In genomic region chr3:55828481-55829256, GRCm38 (mm10) we compare ENCODE assay signal across 8 mouse cellular contexts. TPM values are rescaled to one million over a fixed set of nuclear protein-coding genes. Genes with fewer than 3 reads are reported as not detected.
DNase-seq lines count a peak whose midpoint lies in the region; ATAC-seq and TF ChIP-seq lines count a peak whose summit lies in the region.
"Had no signal": no experiment of that assay in that cellular context is flagged by ENCODE, and none has a peak within 500 bp of the region (broad histone marks: within the 10 kb centered on the region; RNA-seq: fewer than 3 reads in every experiment).

No protein-coding gene starts in this region.

- H3K4me3 ChIP-seq in lung, postnatal 0 days (ENCODE audit: low read depth, low read length): no peak overlapping the region
- H3K4me3 ChIP-seq in intestine, embryonic 15.5 days (replicated peaks): no peak overlapping the region

- H3K4me2 ChIP-seq in lung, postnatal 0 days (replicated peaks; ENCODE audit: low read depth, low read length): no peak overlapping the region
- no peak overlapping the region for H3K4me2 ChIP-seq in intestine, embryonic 15.5 days (replicated peaks)

- ATAC-seq in lung, postnatal 0 days: peak; percentile 35
- peak; percentile 98 for ATAC-seq in common myeloid progenitor, adult 5-6 weeks (replicated peaks; ENCODE audit: low read depth, poor library complexity, severe bottlenecking)
- peak; percentile 41; the same call in 1 of the 2 replicates for ATAC-seq in intestine, embryonic 15.5 days
- ATAC-seq in megakaryocyte-erythroid progenitor cell, adult 5-6 weeks (replicated peaks; ENCODE audit: low FRiP score, low TSS enrichment, poor library complexity, severe bottlenecking): peak; percentile 98

- 31% methylated on average over 10 of the region's 10 CpGs for WGBS in lung, postnatal 0 days
- 46% methylated on average over 10 of the region's 10 CpGs for WGBS in intestine, embryonic 15.5 days

- peak; percentile 49 for DNase-seq in lung, postnatal 0 days (ENCODE audit: low spot score)
- no peak for DNase-seq in lung, postnatal 25 days (ENCODE audit: low spot score)
- no peak for DNase-seq in ovary, postnatal 36 days (ENCODE audit: low spot score)
- no peak for DNase-seq in urinary bladder, postnatal 14 days (ENCODE audit: low spot score)
- DNase-seq: right cerebral cortex, adult 18-20 months had no signal

- no peak overlapping the region for H3K27ac ChIP-seq in lung, postnatal 0 days (ENCODE audit: low read length)
- H3K27ac ChIP-seq in intestine, embryonic 15.5 days: no peak overlapping the region

- TF ChIP-seq CTCF in lung, postnatal 0 days (IDR thresholded peaks at IDR 0.05): no peak

- no peaks in the 10 kb centered on the region for H3K27me3 ChIP-seq in lung, postnatal 0 days (replicated peaks; ENCODE audit: insufficient read depth, low read length)
- H3K27me3 ChIP-seq in intestine, embryonic 15.5 days (replicated peaks): no peaks in the 10 kb centered on the region

- no peak overlapping the region for H3K9ac ChIP-seq in lung, postnatal 0 days (replicated peaks; ENCODE audit: low read depth)
- H3K9ac ChIP-seq in intestine, embryonic 15.5 days: no peak overlapping the region

- H3K4me1 ChIP-seq in lung, postnatal 0 days (ENCODE audit: insufficient read depth, low read depth, low read length): no peaks in the 10 kb centered on the region
- no peaks in the 10 kb centered on the region for H3K4me1 ChIP-seq in intestine, embryonic 15.5 days (replicated peaks)

- no peak for TF ChIP-seq EP300 in lung, postnatal 0 days (IDR thresholded peaks at IDR 0.05)

- no peaks in the 10 kb centered on the region for H3K9me3 ChIP-seq in lung, postnatal 0 days (ENCODE audit: low read length)
- no peaks in the 10 kb centered on the region for H3K9me3 ChIP-seq in intestine, embryonic 15.5 days

- no peaks in the 10 kb centered on the region for H3K36me3 ChIP-seq in lung, postnatal 0 days (ENCODE audit: insufficient read depth, low read length)
- H3K36me3 ChIP-seq in intestine, embryonic 15.5 days: no peaks in the 10 kb centered on the region

RNA-seq across cellular contexts. Expression of gene Mab21l1, which starts 46.4 kb away (rescaled TPM):
- 0.24 TPM in 1 of 2 replicates, not detected in the other for polyA plus RNA-seq in lung, postnatal 0 days (2015; fragmentation: Nextera tagmentation; extraction: Ambion mirVana)
- not detected in 2 replicates for total RNA-seq in common myeloid progenitor, adult 5-6 weeks (2017)
- 10.7 and 13.0 TPM in 2 replicates for polyA plus RNA-seq in intestine, embryonic 15.5 days (2015; fragmentation: Nextera tagmentation; extraction: Ambion mirVana)
- total RNA-seq in megakaryocyte-erythroid progenitor cell, adult 5-6 weeks (2014; fragmentation: Nextera tagmentation): not detected in 2 replicates
- not detected in 2 replicates for total RNA-seq in megakaryocyte-erythroid progenitor cell, adult 5-6 weeks (2017)

Comparison
In these comparisons a context has a peak if more than half of its experiments do, and no peak if none do; other contexts are left out.
1. ATAC-seq: peak in every context shown above with its lines; median percentile 98 in common myeloid progenitor, adult 5-6 weeks; 98 in megakaryocyte-erythroid progenitor cell, adult 5-6 weeks; 41 in intestine, embryonic 15.5 days; 35 in lung, postnatal 0 days.